In the genomic region with DNA sequence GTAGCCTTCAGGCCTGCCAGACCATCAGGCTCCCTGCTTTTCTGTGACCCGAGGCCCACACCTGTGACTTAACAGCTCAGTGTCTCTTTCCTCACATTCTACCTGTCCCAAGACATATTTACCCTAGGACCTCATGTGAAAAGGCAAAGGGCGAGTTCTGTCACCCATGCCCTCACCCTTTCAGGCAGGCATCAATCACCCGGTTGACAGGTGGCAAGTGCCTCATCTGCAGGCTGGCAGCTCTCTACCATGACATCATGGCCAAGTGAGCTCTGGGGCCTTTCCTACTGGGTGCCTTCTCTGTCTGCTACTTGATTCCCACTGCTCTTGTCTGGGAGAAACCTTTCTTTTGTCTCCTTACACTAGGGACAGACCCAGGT, we compare ENCODE assay signal across 8 mouse cellular contexts.
DNase-seq lines count a peak whose midpoint lies in the region; ATAC-seq and TF ChIP-seq lines count a peak whose summit lies in the region.
"Had no signal": no experiment of that assay in that cellular context is flagged by ENCODE, and none has a peak within 500 bp of the region (broad histone marks: within the 10 kb centered on the region; RNA-seq: fewer than 3 reads in every experiment).

No protein-coding gene starts in this region.

- DNase-seq in liver, adult 2 months (ENCODE audit: extremely low read depth, low read depth, low spot score) = peak; percentile 93
- no peak for DNase-seq in liver
- no peak for DNase-seq in frontal cortex, postnatal 10 days (ENCODE audit: low spot score in 2 of 2)
- no peak for DNase-seq in retina, postnatal 1 day
- DNase-seq: cerebellum, postnatal 25 days had no signal

- H3K4me2 ChIP-seq in embryonic facial prominence, embryonic 15.5 days (replicated peaks) = no peak overlapping the region
- H3K4me2 ChIP-seq in liver, embryonic 12.5 days = no peak overlapping the region

- no peaks in the 10 kb centered on the region for H3K79me2 ChIP-seq in liver, adult 2 months (ENCODE audit: control insufficient read depth, insufficient read depth, low read length)

- H3K36me3 ChIP-seq in liver, adult 2 months (ENCODE audit: control insufficient read depth, insufficient read depth, low read length) = no peaks in the 10 kb centered on the region
- no peaks in the 10 kb centered on the region for H3K36me3 ChIP-seq in embryonic facial prominence, embryonic 15.5 days
- H3K36me3 ChIP-seq in liver, embryonic 12.5 days = no peaks in the 10 kb centered on the region

- peak overlapping the region; percentile 64 for H3K9ac ChIP-seq in liver, adult 2 months (ENCODE audit: low read depth, low read length)
- H3K9ac ChIP-seq in embryonic facial prominence, embryonic 15.5 days = no peak overlapping the region
- H3K9ac ChIP-seq in liver, embryonic 12.5 days = no peak overlapping the region

- H3K27me3 ChIP-seq in liver, adult 2 months (ENCODE audit: control insufficient read depth, insufficient read depth, low read length) = no peaks in the 10 kb centered on the region
- H3K27me3 ChIP-seq in embryonic facial prominence, embryonic 15.5 days = no peaks in the 10 kb centered on the region
- peaks cover 9% of the 10 kb centered on the region for H3K27me3 ChIP-seq in liver, embryonic 12.5 days (replicated peaks)

- 18% methylated on average over 3 of the region's 3 CpGs for WGBS in liver, adult 2 months
- WGBS in embryonic facial prominence, embryonic 15.5 days = 73% methylated on average over 3 of the region's 3 CpGs
- WGBS in liver, embryonic 12.5 days (ENCODE audit: insufficient replicate concordance) = 40% methylated on average over 3 of the region's 3 CpGs

- TF ChIP-seq CTCF in liver, adult 2 months (IDR thresholded peaks at IDR 0.05; ENCODE audit: low read depth, low read length) = no peak
- TF ChIP-seq CTCF in bone marrow macrophage, adult 2 months (IDR thresholded peaks at IDR 0.05; ENCODE audit: low read depth, low read length) = no peak

- peak overlapping the region; percentile 95 for H3K27ac ChIP-seq in liver, adult 2 months (replicated peaks; ENCODE audit: insufficient read depth, low read depth, low read length)
- H3K27ac ChIP-seq in bone marrow macrophage, adult 2 months (ENCODE audit: insufficient read depth, low read depth, low read length) = peak overlapping the region; percentile 78
- H3K27ac ChIP-seq in embryonic facial prominence, embryonic 15.5 days (replicated peaks) = peak overlapping the region; percentile 65; the same call in 1 of the 2 replicates
- H3K27ac ChIP-seq in liver, embryonic 12.5 days = peak overlapping the region; percentile 52

- H3K9me3 ChIP-seq in embryonic facial prominence, embryonic 15.5 days (replicated peaks) = no peaks in the 10 kb centered on the region
- H3K9me3 ChIP-seq in liver, embryonic 12.5 days (replicated peaks) = no peaks in the 10 kb centered on the region

- ATAC-seq in embryonic facial prominence, embryonic 15.5 days (ENCODE audit: insufficient number of reproducible peaks, low FRiP score, low TSS enrichment, low read depth) = no peak
- ATAC-seq in liver, embryonic 12.5 days = no peak

- TF ChIP-seq POLR2A in liver, adult 2 months (IDR thresholded peaks at IDR 0.05; ENCODE audit: extremely low read depth, insufficient read depth, low read length) = no peak
- TF ChIP-seq POLR2A in bone marrow macrophage, adult 2 months (IDR thresholded peaks at IDR 0.05; ENCODE audit: borderline replicate concordance, low read depth, low read length) = no peak

- peaks cover 34% of the 10 kb centered on the region for H3K4me1 ChIP-seq in liver, adult 2 months (ENCODE audit: control insufficient read depth, insufficient read depth, low read length)
- peaks cover 54% of the 10 kb centered on the region for H3K4me1 ChIP-seq in bone marrow macrophage, adult 2 months (ENCODE audit: control insufficient read depth, insufficient read depth, low read length)
- no peaks in the 10 kb centered on the region for H3K4me1 ChIP-seq in embryonic facial prominence, embryonic 15.5 days
- H3K4me1 ChIP-seq in liver, embryonic 12.5 days = peaks cover 48% of the 10 kb centered on the region

- no peak overlapping the region for H3K4me3 ChIP-seq in liver, adult 2 months (ENCODE audit: insufficient read depth, low read depth, low read length)
- no peak overlapping the region for H3K4me3 ChIP-seq in bone marrow macrophage, adult 2 months (ENCODE audit: insufficient read depth, low read length)
- H3K4me3 ChIP-seq in embryonic facial prominence, embryonic 15.5 days (replicated peaks) = no peak overlapping the region
- H3K4me3 ChIP-seq in liver, embryonic 12.5 days = no peak overlapping the region
